Mouse (Mus musculus) heart, postnatal 14 days (tissue): Measurements from ENCODE around the gene Gatd1. TPM values are rescaled to one million over a fixed set of nuclear protein-coding genes. Genes with fewer than 3 reads are reported as not detected.

ENCODE experiments used
- DNase-seq, 2 experiments: peaks; one replicate each; pipeline ENCODE4 v3.0.0; 2021 to 2022
- intact Hi-C: fragments of 180-260 bp; cut with DNase I; formaldehyde crosslinking; loops from one replicate; pipeline ENCODE4 v1.15.1; 2025
- total RNA-seq, 2 experiments: library from RNA; stranded (reverse); gene quantifications; 2 replicates each; pipeline ENCODE4 v1.2.3; 2021

Gatd1 gene
- total RNA-seq, 2 experiments from 2014 or later: 12.5 to 13.3 TPM

GRCm38 (mm10) chr7:141363752-141364125, 50.2 kb downstream of the Gatd1 start:
- no peak for DNase-seq
- intact Hi-C loops: loop anchor here (2.0 to 10.0 kb wide), 4 partner anchors 99 to 519 kb away; partner anchors contain the start of genes Odf3, Phrf1 and Scgb1c1

- intact Hi-C loops: loop anchor here (2.0 to 10.0 kb wide), 4 partner anchors 98 to 518 kb away; partner anchors contain the start of genes Odf3, Phrf1 and Scgb1c1
- DNase-seq: peak; percentile 66 to 82
These were observed 50.7 kb downstream of the Gatd1 start for GRCm38 (mm10) chr7:141363106-141363751.

- intact Hi-C loops: loop anchor here (5.0 to 10.0 kb wide), 3 partner anchors 134 to 517 kb away; partner anchors contain the start of genes Odf3, Phrf1 and Scgb1c1
- DNase-seq: no peak
These were observed 52.4 kb downstream of the Gatd1 start for GRCm38 (mm10) chr7:141361510-141361909.

Other genes starting within 250 kb of the Gatd1 start
- gene Rnh1, start 241.3 kb downstream of the Gatd1 start, total RNA-seq: 10 to 100 TPM; 60.8 to 70.2 TPM
- 100 to 1,000 TPM; 101 to 104 TPM for gene Hras, start 220.1 kb downstream of the Gatd1 start, total RNA-seq
- 1 to 10 TPM; 2.6 to 3.6 TPM for gene Lrrc56, start 220.0 kb downstream of the Gatd1 start, total RNA-seq
- not detected for gene Lmntd2, start 200.1 kb downstream of the Gatd1 start, total RNA-seq
- gene Rassf7, start 198.3 kb downstream of the Gatd1 start, total RNA-seq: 1 to 10 TPM; 1.2 to 1.5 TPM
- 10 to 100 TPM; 43.4 to 44.3 TPM for gene Phrf1, start 185.4 kb downstream of the Gatd1 start, total RNA-seq
- gene Irf7, start 147.7 kb downstream of the Gatd1 start, total RNA-seq: 1 to 10 TPM; 1.6 to 1.7 TPM
- not detected for gene Cdhr5, start 137.3 kb downstream of the Gatd1 start, total RNA-seq
- gene Sct, start 135.0 kb downstream of the Gatd1 start, total RNA-seq: not detected
- gene Drd4, start 122.1 kb downstream of the Gatd1 start, total RNA-seq: not detected
- 10 to 100 TPM; 20.0 to 22.1 TPM for gene Deaf1, start 86.4 kb downstream of the Gatd1 start, total RNA-seq
- 10 to 100 TPM; 13.6 to 16.1 TPM for gene Tmem80, start 86.4 kb downstream of the Gatd1 start, total RNA-seq
- gene Eps8l2, start 75.3 kb downstream of the Gatd1 start, total RNA-seq: 1 to 10 TPM; 2.7 to 3.0 TPM
- 100 to 1,000 TPM; 125 to 126 TPM for gene Taldo1, start 21.9 kb downstream of the Gatd1 start, total RNA-seq
- gene Cend1, start 15.4 kb upstream of the Gatd1 start, total RNA-seq: 1 to 10 TPM; 1.5 to 1.7 TPM
- 10 to 100 TPM; 65.5 to 67.6 TPM for gene Slc25a22, start 23.8 kb upstream of the Gatd1 start, total RNA-seq
- gene Pidd1, start 29.9 kb upstream of the Gatd1 start, total RNA-seq: 1 to 10 TPM; 1.1 to 1.2 TPM
- 100 to 1,000 TPM; 876 to 946 TPM for gene Rplp2, start 33.2 kb upstream of the Gatd1 start, total RNA-seq
- gene Pnpla2, start 41.1 kb upstream of the Gatd1 start, total RNA-seq: 100 to 1,000 TPM; 351 to 430 TPM
- gene Cracr2b, start 47.0 kb upstream of the Gatd1 start, total RNA-seq: 10 to 100 TPM; 25.2 to 27.9 TPM
- gene Cd151, start 53.3 kb upstream of the Gatd1 start, total RNA-seq: 100 to 1,000 TPM; 258 to 268 TPM
- 10 to 100 TPM; 69.8 to 71.4 TPM for gene Polr2l, start 61.0 kb upstream of the Gatd1 start, total RNA-seq
- 10 to 100 TPM; 24.0 to 31.2 TPM for gene Tspan4, start 61.1 kb upstream of the Gatd1 start, total RNA-seq
- 10 to 100 TPM; 42.6 to 42.8 TPM for gene Chid1, start 125.7 kb upstream of the Gatd1 start, total RNA-seq
- 10 to 100 TPM; 51.4 to 52.2 TPM for gene Ap2a2, start 148.0 kb upstream of the Gatd1 start, total RNA-seq
- not detected for gene Muc6, start 241.2 kb upstream of the Gatd1 start, total RNA-seq